Mouse (Mus musculus): Measurements from ENCODE around the gene Spsb2.

DNA sequence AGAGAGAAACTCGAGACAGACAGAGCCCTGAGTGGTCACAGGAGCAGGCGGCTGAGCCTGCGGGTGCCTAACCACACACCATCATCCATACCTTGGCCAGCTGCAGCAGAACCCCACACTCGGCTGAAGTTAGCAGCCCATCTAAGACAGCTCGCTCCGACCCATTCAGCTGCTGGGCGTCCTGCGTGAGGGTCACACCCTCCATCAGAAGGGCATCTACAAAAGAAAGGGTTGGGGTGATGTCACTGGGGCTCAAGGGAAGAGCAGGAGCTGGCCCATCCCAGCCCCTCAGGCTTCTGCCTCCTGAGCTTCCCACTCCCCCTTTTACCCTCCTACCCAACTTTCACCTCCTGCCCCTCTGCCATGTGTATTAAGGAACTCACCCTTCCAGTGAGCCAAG, 42.1 kb downstream of the Spsb2 start:
- TF ChIP-seq CTCF (IDR thresholded peaks at IDR 0.05; ENCODE audit: low read depth, low read length) (no peak), TAL1 (conservative IDR thresholded peaks at IDR 0.05; ENCODE audit: low read depth, low read length) (no peak), GATA1 (IDR thresholded peaks at IDR 0.05; ENCODE audit: borderline replicate concordance, low read length) (no peak)
